Mouse (Mus musculus) myocyte (in vitro differentiated cells): ENCODE measurements at regions not wholly inside any gene's neighbourhood (a gene's known extent, or its start where the extent isn't known, plus 50 kb on each side); places are given as distances from the start of the nearest gene placed in this dataset.

Experiments used
- H3K27me3 ChIP-seq: one replicate; pipeline ENCODE4 v1.6.1; 2011; ENCODE audit not compliant: control insufficient read depth, insufficient read depth, insufficient read length
- H3K36me3 ChIP-seq: one replicate; pipeline ENCODE4 v1.6.1; 2011; ENCODE audit not compliant: control insufficient read depth, insufficient read depth
- H3K4me2 ChIP-seq: one replicate; pipeline ENCODE4 v1.6.1; 2011; ENCODE audit warnings: low read depth, control low read depth
- H3K4me3 ChIP-seq: one replicate; pipeline ENCODE4 v1.5.1; 2011; ENCODE audit warnings: mild to moderate bottlenecking, control low read depth, moderate library complexity
- H3K79me2 ChIP-seq: one replicate; pipeline ENCODE4 v1.6.1; 2011; ENCODE audit not compliant: control insufficient read depth, insufficient read depth
- H3ac ChIP-seq: one replicate; pipeline ENCODE4 v1.6.1; 2011; ENCODE audit not compliant: control insufficient read depth, insufficient read length
- CEBPB ChIP-seq: IDR thresholded peaks from 2 replicates; pipeline ENCODE4 v1.6.1; 2011; ENCODE audit warnings: mild to moderate bottlenecking, moderate library complexity; ENCODE audit not compliant: poor library complexity, insufficient read depth, severe bottlenecking
- E2F4 ChIP-seq: IDR thresholded peaks from one replicate; pipeline ENCODE4 v1.6.1; 2011; ENCODE audit warnings: mild to moderate bottlenecking, control low read depth, moderate library complexity; ENCODE audit not compliant: insufficient read depth
- MAX ChIP-seq: IDR thresholded peaks from one replicate; pipeline ENCODE4 v1.6.1; 2011; ENCODE audit warnings: low read depth, mild to moderate bottlenecking, control low read depth
- MYOD1 ChIP-seq, 3 experiments: IDR thresholded peaks; one replicate each; pipeline ENCODE4 v1.6.1; 2011; ENCODE audit warnings: control low read depth in 2 of 3, low read depth in 2 of 3, mild to moderate bottlenecking in 2 of 3, moderate library complexity in 1 of 3; ENCODE audit not compliant: insufficient read length in 2 of 3, control insufficient read depth in 1 of 3
- MYOG ChIP-seq, 3 experiments: IDR thresholded peaks; one replicate each; pipeline ENCODE4 v1.6.1; 2011; ENCODE audit warnings: control low read depth in 2 of 3, low read depth in 2 of 3, mild to moderate bottlenecking in 2 of 3; ENCODE audit not compliant: insufficient read length in 2 of 3, control insufficient read depth in 1 of 3, insufficient read depth in 1 of 3
- POLR2A ChIP-seq: IDR thresholded peaks from one replicate; pipeline ENCODE4 v1.6.1; 2011; ENCODE audit warnings: low read depth, mild to moderate bottlenecking, control low read depth, moderate library complexity; ENCODE audit not compliant: insufficient read length
- POLR2AphosphoS2 ChIP-seq: IDR thresholded peaks from one replicate; pipeline ENCODE4 v1.6.1; 2011; ENCODE audit warnings: low read depth, control low read depth; ENCODE audit not compliant: insufficient read length
- REST ChIP-seq: IDR thresholded peaks from one replicate; pipeline ENCODE4 v1.6.1; 2011; ENCODE audit warnings: mild to moderate bottlenecking, control low read depth, moderate library complexity; ENCODE audit not compliant: insufficient read depth, insufficient read length
- SRF ChIP-seq: IDR thresholded peaks from one replicate; pipeline ENCODE4 v1.6.1; 2011; ENCODE audit warnings: low read depth; ENCODE audit not compliant: control insufficient read depth, insufficient read length
- TCF12 ChIP-seq: IDR thresholded peaks from one replicate; pipeline ENCODE4 v1.6.1; 2011; ENCODE audit warnings: mild to moderate bottlenecking, control low read depth; ENCODE audit not compliant: poor library complexity, insufficient read depth, severe bottlenecking
- TCF3 ChIP-seq: IDR thresholded peaks from one replicate; pipeline ENCODE4 v1.6.1; 2011; ENCODE audit warnings: low read depth, control low read depth; ENCODE audit not compliant: insufficient read length
- USF1 ChIP-seq: IDR thresholded peaks from one replicate; pipeline ENCODE4 v1.6.1; 2011; ENCODE audit warnings: low read depth, mild to moderate bottlenecking, control low read depth, moderate library complexity

DNA sequence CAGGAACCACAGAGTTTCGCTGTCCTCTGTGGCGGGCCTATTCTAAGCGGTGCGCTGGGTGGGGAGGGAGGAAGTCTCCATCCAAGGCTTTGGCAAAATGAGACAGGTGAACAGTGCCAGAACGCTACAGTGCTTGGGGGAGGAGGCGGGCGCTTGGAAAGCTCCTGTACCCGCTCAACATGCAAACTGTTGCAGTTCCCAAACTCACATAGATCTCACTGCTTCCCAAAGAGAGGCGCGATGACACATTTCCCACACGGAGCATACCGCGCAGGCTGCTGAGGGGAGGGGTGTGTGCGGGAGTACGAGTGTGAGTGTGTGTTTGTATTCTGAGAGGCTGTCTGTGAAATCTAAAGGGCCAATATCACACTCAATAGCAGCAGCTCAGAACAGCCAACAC, 345.1 kb downstream of the 3100002H09Rik start:
- Histone ChIP-seq H3K27me3 (no peaks in the 10 kb centered on the region), H3ac (no peak overlapping the region), H3K4me3 (no peak overlapping the region), H3K79me2 (no peaks in the 10 kb centered on the region), H3K4me2 (no peak overlapping the region), H3K36me3 (no peaks in the 10 kb centered on the region)
- TF ChIP-seq USF1: no peak
- no peak for TF ChIP-seq POLR2A
- no peak for TF ChIP-seq POLR2AphosphoS2
- no peak for TF ChIP-seq TCF3
- TF ChIP-seq E2F4: no peak
- TF ChIP-seq SRF: no peak
- no peak for TF ChIP-seq MYOG (IDR thresholded peaks at IDR 0.05; ENCODE audit: control insufficient read depth in 1 of 3, insufficient read depth in 1 of 3, insufficient read length in 2 of 3, low read depth in 2 of 3)
- no peak for TF ChIP-seq TCF12
- no peak for TF ChIP-seq REST

- H3K27me3 ChIP-seq: no peaks in the 10 kb centered on the region
- TF ChIP-seq E2F4: no peak
- no peak for TF ChIP-seq MYOG (IDR thresholded peaks at IDR 0.05; ENCODE audit: control insufficient read depth in 1 of 3, insufficient read depth in 1 of 3, insufficient read length in 2 of 3, low read depth in 2 of 3)
- no peak for TF ChIP-seq MAX
- TF ChIP-seq CEBPB: no peak
- no peak for TF ChIP-seq MYOD1 (IDR thresholded peaks at IDR 0.05; ENCODE audit: control insufficient read depth in 1 of 3, insufficient read length in 2 of 3, low read depth in 2 of 3)
- TF ChIP-seq TCF3: no peak
- TF ChIP-seq USF1: no peak
- TF ChIP-seq TCF12: no peak
- no peak for TF ChIP-seq POLR2A
- no peak for TF ChIP-seq SRF
- no peak overlapping the region for H3K4me3 ChIP-seq
- H3K79me2 ChIP-seq: no peaks in the 10 kb centered on the region
- no peak overlapping the region for H3K4me2 ChIP-seq
- H3ac ChIP-seq: no peak overlapping the region
- no peaks in the 10 kb centered on the region for H3K36me3 ChIP-seq
Measured at GRCm38 (mm10) chr4:124257006-124257405, 339.2 kb upstream of the 4930535I16Rik start.

GRCm38 (mm10) chr4:124256515-124256914, 338.7 kb upstream of the 4930535I16Rik start:
- Histone ChIP-seq H3ac (no peak overlapping the region), H3K79me2 (no peaks in the 10 kb centered on the region), H3K36me3 (no peaks in the 10 kb centered on the region)

DNA sequence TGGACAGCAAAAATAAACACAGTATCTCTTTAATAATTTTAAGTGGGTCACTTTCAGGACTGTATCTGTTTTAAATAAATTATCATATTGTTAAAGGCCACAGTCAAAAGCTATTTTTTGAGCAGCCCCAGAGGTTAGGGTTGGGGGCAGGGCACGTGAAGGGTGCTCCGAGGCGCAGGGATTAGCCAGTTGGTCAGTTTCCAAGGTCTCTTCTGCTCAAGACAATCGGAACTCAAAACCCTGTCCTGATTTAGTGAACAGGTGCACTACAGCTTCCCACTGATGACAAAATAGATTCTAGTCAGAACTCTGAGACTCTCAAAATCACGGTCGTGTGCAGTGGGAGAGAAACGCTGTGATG, 337.3 kb upstream of the 4930535I16Rik start:
- Histone ChIP-seq H3ac (no peak overlapping the region), H3K36me3 (no peaks in the 10 kb centered on the region), H3K79me2 (no peaks in the 10 kb centered on the region), H3K27me3 (no peaks in the 10 kb centered on the region), H3K4me2 (no peak overlapping the region), H3K4me3 (no peak overlapping the region)
- TF ChIP-seq MYOG (IDR thresholded peaks at IDR 0.05; ENCODE audit: control insufficient read depth in 1 of 3, insufficient read depth in 1 of 3, insufficient read length in 2 of 3, low read depth in 2 of 3) (no peak), CEBPB (no peak), E2F4 (no peak), REST (no peak), POLR2A (no peak)

More at GRCm38 (mm10) chr4:124256515-124256914, 338.7 kb upstream of the 4930535I16Rik start:
- Histone ChIP-seq H3K27me3 (no peaks in the 10 kb centered on the region), H3K4me2 (no peak overlapping the region), H3K4me3 (no peak overlapping the region)
- TF ChIP-seq E2F4: no peak
- TF ChIP-seq POLR2AphosphoS2: no peak
- TF ChIP-seq REST: no peak
- no peak for TF ChIP-seq MAX
- TF ChIP-seq USF1: no peak
- no peak for TF ChIP-seq TCF12
- no peak for TF ChIP-seq MYOD1 (IDR thresholded peaks at IDR 0.05; ENCODE audit: control insufficient read depth in 1 of 3, insufficient read length in 2 of 3, low read depth in 2 of 3)
- TF ChIP-seq SRF: no peak
- no peak for TF ChIP-seq MYOG (IDR thresholded peaks at IDR 0.05; ENCODE audit: control insufficient read depth in 1 of 3, insufficient read depth in 1 of 3, insufficient read length in 2 of 3, low read depth in 2 of 3)
- no peak for TF ChIP-seq POLR2A
- no peak for TF ChIP-seq CEBPB
- TF ChIP-seq TCF3: no peak

GRCm38 (mm10) chr4:124254446-124255182, 336.8 kb upstream of the 4930535I16Rik start:
- Histone ChIP-seq H3ac (no peak overlapping the region), H3K27me3 (no peaks in the 10 kb centered on the region)

More at GRCm38 (mm10) chr4:124254446-124255182, 336.8 kb upstream of the 4930535I16Rik start:
- no peaks in the 10 kb centered on the region for H3K79me2 ChIP-seq
- no peaks in the 10 kb centered on the region for H3K36me3 ChIP-seq
- no peak for TF ChIP-seq REST
- no peak overlapping the region for H3K4me3 ChIP-seq
- no peak overlapping the region for H3K4me2 ChIP-seq
